Mouse (Mus musculus) stomach, postnatal 0 days (tissue): ENCODE data around the gene Nsmce3. TPM values are rescaled to one million over a fixed set of nuclear protein-coding genes. Genes with fewer than 3 reads are reported as not detected.

Experiments used
- ATAC-seq: fragments of 200-750 bp; cut with Nextera tagmentation; 2 replicates; pipeline ENCODE4 v1.8.0; 2017; ENCODE audit not compliant: low FRiP score, low TSS enrichment
- DNase-seq: peaks from one replicate; pipeline ENCODE4 v3.0.0-alpha.2; 2016; ENCODE audit warnings: low spot score
- H3K27ac ChIP-seq: fragments of 300-500 bp; sonication (generic); replicated peaks from 2 replicates; pipeline ENCODE4 v1.5.1; 2014; ENCODE audit warnings: mild to moderate bottlenecking, control low read depth
- H3K27me3 ChIP-seq: fragments of 300-500 bp; sonication (generic); 2 replicates; pipeline ENCODE4 v1.6.1; 2014; ENCODE audit warnings: low read length; ENCODE audit not compliant: control insufficient read depth, insufficient read depth
- H3K36me3 ChIP-seq: fragments of 300-500 bp; sonication (generic); 2 replicates; pipeline ENCODE4 v1.6.1; 2014; ENCODE audit warnings: low read length, mixed read lengths; ENCODE audit not compliant: control insufficient read depth, insufficient read depth
- H3K4me1 ChIP-seq: fragments of 300-500 bp; sonication (generic); replicated peaks from 2 replicates; pipeline ENCODE4 v1.6.1; 2014; ENCODE audit warnings: antibody characterized with exemption; ENCODE audit not compliant: control insufficient read depth, insufficient read depth
- H3K4me2 ChIP-seq: fragments of 300-500 bp; sonication (generic); replicated peaks from 2 replicates; pipeline ENCODE4 v1.6.1; 2014; ENCODE audit warnings: low read depth, mild to moderate bottlenecking, control low read depth, moderate library complexity
- H3K4me3 ChIP-seq: fragments of 300-500 bp; sonication (generic); 2 replicates; pipeline ENCODE4 v1.5.1; 2014; ENCODE audit warnings: low read depth, low read length, control low read depth
- H3K9ac ChIP-seq: fragments of 300-500 bp; sonication (generic); 2 replicates; pipeline ENCODE4 v1.6.1; 2014; ENCODE audit warnings: mild to moderate bottlenecking, low read length, control low read depth, mixed read lengths
- H3K9me3 ChIP-seq: fragments of 300-500 bp; sonication (generic); 2 replicates; pipeline ENCODE4 v1.6.1; 2016; ENCODE audit warnings: low read length; ENCODE audit not compliant: control insufficient read depth
- CTCF ChIP-seq: IDR thresholded peaks from 2 replicates; pipeline ENCODE4 v1.5.1; 2016; ENCODE audit warnings: antibody characterized with exemption, low read depth, mild to moderate bottlenecking, moderate library complexity
- EP300 ChIP-seq: optimal IDR thresholded peaks from 2 replicates; pipeline ENCODE3; 2016; ENCODE audit warnings: antibody characterized with exemption
- WGBS: fragments of 180-500 bp; shearing (Covaris S2); extraction: QIAGEN DNeasy Blood & Tissue Kit; methylation state at CpG from one replicate; pipeline ENCODE4 v1.1.7; 2014; 5-methylcytosine and 5-hydroxymethylcytosine counted together
- polyA plus RNA-seq: library from polyadenylated mRNA; unstranded; fragments of >200 nt; fragmentation: Nextera tagmentation; extraction: Ambion mirVana; gene quantifications from 2 replicates; pipeline ENCODE4 v1.2.1, GENCODE M21; 2015

Gene Nsmce3
- polyA plus RNA-seq, 1 experiment from 2014 or later = 8.4 TPM

DNA sequence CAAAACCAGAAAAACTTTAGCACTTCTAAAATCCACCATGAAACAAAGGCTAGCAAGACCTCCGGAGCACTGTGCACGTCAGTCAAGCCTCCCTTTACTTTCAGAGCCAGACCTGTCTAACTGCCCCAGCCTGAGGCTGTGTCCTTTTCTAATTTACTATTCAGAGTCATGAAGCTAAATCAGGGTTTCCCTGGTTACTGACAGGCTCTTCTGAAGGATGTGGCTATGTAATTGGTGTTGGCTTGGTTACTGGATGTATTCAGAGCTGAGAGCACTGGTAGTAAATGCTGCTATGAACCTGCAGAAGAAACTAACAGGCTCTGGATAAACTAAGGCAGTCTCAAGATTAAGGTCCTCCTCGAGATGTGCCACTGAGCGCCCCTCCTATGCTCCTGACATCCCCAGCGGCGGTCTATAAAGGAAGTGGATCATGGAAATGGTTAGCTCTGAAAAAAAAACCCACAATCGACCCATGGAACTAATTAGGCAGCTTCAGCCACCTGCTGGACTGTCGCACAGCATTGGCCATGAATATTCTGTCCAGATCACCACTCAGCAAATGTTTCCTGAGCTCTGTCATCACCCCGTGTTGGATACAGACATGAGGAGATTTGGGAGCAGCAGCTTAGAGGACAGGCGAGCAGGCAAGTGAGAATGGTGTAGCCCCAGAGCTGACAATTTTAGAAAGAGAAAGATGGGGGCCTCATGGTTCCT lies 31.7 kb downstream of the Nsmce3 start:
- no peak for TF ChIP-seq CTCF
- no peak for TF ChIP-seq EP300
- 78% methylated on average over 10 of the region's 10 CpGs for WGBS
- DNase-seq = no peak
- Histone ChIP-seq H3K36me3 (no peaks in the 10 kb centered on the region), H3K27ac (no peak overlapping the region), H3K4me1 (no peaks in the 10 kb centered on the region), H3K9ac (no peak overlapping the region), H3K9me3 (no peaks in the 10 kb centered on the region), H3K27me3 (no peaks in the 10 kb centered on the region), H3K4me2 (no peak overlapping the region), H3K4me3 (no peak overlapping the region)
- no peak for ATAC-seq

DNA sequence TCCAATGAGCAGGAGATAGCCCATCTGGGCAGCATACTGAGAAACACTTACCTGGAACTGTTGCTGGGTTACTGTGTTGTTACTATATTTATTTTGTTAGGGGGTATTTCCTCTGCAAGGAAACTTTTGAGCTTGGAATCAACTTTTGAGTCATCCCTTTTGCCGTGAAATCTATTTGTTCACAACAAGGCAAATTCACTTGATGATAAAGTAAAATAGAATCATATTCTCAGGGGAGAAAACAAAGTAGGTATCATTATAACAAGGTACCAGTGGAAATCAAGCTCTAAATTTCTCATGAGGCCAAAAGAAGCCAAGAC lies 32.3 kb downstream of the Nsmce3 start:
- 69% methylated on average over 1 of the region's 1 CpGs for WGBS

DNA sequence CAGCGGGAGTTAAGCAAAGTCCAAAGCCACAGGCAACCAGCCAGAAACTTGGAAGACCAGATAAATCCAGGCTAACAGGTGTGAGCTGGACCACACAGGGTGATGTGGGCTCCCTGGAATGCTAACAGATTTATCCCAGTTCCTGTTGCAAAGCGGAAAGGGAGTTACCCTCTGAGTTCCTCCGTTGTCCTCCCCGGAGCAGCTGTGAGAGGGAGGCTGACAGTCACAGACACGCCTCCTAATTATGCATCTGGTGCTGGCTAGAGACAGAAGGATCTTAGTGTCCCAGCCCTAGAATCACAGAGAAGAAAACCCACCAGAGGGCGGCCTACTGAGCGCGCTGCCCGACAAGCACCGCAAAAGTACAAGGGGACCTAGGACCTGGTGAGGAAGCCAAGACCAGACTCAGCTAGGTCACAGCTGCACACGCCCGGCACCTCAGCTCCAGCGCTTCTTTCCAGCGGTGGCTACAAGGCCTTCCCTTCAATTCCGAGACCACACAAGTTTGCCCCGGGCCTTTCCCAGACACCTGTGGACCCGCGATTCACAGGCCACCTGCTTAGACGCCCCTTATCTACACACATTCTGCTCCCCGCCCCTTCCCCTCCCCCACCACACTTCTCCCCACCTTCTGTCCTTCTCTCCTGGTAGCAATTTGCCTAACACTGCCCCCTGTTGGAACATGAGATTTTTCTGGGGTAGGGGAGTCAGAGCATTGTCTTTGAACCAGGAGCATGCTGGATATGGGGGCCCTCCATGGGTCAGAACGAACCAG lies 32.8 kb downstream of the Nsmce3 start:
- H3K4me2 ChIP-seq = peak overlapping the region; percentile 48
- H3K9ac ChIP-seq = 0 out of 2 replicates have a peak overlapping the region, but pooled peaks have one; percentile 13
- no peaks in the 10 kb centered on the region for H3K36me3 ChIP-seq
- H3K27me3 ChIP-seq = no peaks in the 10 kb centered on the region
- H3K4me1 ChIP-seq = no peaks in the 10 kb centered on the region
- peak; percentile 80 for ATAC-seq
- TF ChIP-seq CTCF (peak; percentile 67), EP300 (no peak)
- H3K9me3 ChIP-seq = no peaks in the 10 kb centered on the region
- H3K27ac ChIP-seq = no peak overlapping the region
- H3K4me3 ChIP-seq = 0 out of 2 replicates have a peak overlapping the region, but pooled peaks have one; percentile 12
- DNase-seq = peak; percentile 42
- 4% methylated on average over 20 of the region's 21 CpGs for whole genome bisulfite sequencing

More for the DNA sequence above, 32.3 kb downstream of the Nsmce3 start:
- Histone ChIP-seq H3K4me2 (no peak overlapping the region; the same call in 1 of the 2 replicates), H3K9ac (no peak overlapping the region), H3K36me3 (no peaks in the 10 kb centered on the region), H3K27me3 (no peaks in the 10 kb centered on the region), H3K27ac (no peak overlapping the region), H3K4me1 (no peaks in the 10 kb centered on the region), H3K9me3 (no peaks in the 10 kb centered on the region), H3K4me3 (no peak overlapping the region)
- TF ChIP-seq EP300 = no peak
- no peak for TF ChIP-seq CTCF
- ATAC-seq = no peak
- no peak for DNase-seq

DNA sequence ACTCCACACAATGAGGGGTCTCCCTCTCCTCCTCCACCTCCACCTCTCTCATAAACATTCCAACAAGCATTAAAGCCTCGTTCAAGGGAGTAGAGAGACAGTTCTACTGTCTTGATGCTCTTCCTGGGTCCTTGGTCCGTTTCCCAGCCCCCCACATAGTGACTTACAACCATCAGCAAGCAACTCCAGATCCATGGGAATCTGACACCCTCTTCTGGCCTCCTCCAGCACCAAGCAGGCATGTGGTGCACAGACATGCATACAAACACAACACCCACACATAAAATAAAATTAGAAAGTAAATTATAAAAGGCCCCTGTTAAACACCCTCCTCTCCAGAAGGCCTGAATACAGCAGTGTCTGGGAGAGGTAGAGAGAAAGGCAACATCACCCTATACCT lies 33.5 kb downstream of the Nsmce3 start:
- Histone ChIP-seq H3K9ac (no peak overlapping the region), H3K9me3 (no peaks in the 10 kb centered on the region), H3K4me1 (no peaks in the 10 kb centered on the region), H3K27ac (no peak overlapping the region), H3K4me3 (no peak overlapping the region), H3K36me3 (no peaks in the 10 kb centered on the region), H3K4me2 (peak overlapping the region; percentile 48; the same call in 1 of the 2 replicates), H3K27me3 (no peaks in the 10 kb centered on the region)
- 56% methylated on average over 2 of the region's 2 CpGs for WGBS
- DNase-seq (no peak), ATAC-seq (no peak)
- no peak for TF ChIP-seq EP300
- TF ChIP-seq CTCF = no peak

DNA sequence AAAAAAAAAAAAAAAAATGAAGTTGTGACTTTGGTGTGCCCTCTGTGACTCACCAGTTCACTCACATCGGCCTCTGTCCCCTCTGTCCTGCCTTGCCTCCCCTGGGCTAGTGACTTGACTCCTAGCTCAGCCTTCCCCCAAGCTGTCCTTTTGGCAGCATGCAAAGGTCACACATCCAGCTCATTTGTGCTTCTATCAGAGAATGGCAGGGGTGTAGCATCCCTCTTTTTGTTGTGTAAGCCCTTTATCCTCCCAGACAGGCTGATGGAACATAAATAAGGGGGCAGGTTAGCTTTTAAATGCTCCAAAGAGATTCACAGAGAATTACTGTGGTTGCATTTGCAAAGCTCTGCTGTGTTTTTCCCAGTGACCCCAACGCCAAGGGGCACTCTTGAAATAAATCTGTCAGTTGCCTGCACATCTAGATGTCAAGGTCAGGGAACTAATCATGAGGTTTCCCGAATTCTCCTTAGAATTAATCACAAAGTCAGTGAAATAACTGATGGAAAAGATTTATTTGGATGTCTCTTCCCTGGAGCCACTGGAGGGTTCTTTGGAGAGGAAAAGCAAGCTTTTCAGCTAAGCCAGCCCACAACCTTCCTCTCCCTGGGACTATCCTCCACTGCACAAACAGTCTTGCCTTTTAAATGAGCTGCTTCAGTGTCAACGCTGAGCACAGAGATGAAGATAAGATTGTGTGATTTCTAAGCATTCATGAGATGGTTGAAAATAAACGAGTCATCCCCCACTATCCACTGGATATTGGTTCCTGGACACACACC lies 42.4 kb downstream of the Nsmce3 start:
- 21% methylated on average over 5 of the region's 5 CpGs for WGBS
- Histone ChIP-seq H3K4me2 (no peak overlapping the region), H3K27me3 (no peaks in the 10 kb centered on the region), H3K4me3 (no peak overlapping the region), H3K4me1 (no peaks in the 10 kb centered on the region), H3K9ac (no peak overlapping the region), H3K9me3 (0 out of 2 replicates have a peak, but pooled peaks cover 3% of the 10 kb centered on the region), H3K36me3 (no peaks in the 10 kb centered on the region), H3K27ac (no peak overlapping the region)
- TF ChIP-seq EP300 = no peak
- ATAC-seq (no peak), DNase-seq (no peak)
